Mouse (Mus musculus): ENCODE measurements at regions not wholly inside any gene's neighbourhood (a gene's known extent, or its start where the extent isn't known, plus 50 kb on each side); places are given as distances from the start of the nearest gene placed in this dataset.

- TF ChIP-seq CTCF (conservative IDR thresholded peaks at IDR 0.05; ENCODE audit: insufficient read depth, insufficient read length, low read depth, low read length) (no peak), POLR2A (IDR thresholded peaks at IDR 0.05; ENCODE audit: low read depth, low read length) (no peak)
These were observed 316.6 kb upstream of the Meis1 start for GRCm38 (mm10) chr11:19335384-19335783.

All from kidney, adult 2 months (tissue).